Mouse (Mus musculus): Measurements from ENCODE around the gene Rbpj.

Gene Rbpj

GRCm38 (mm10) chr5:53590875-53591682 lies 125.1 kb downstream of the Rbpj start:
- peak in 1 of 2 experiments; percentile 47 for DNase-seq (ENCODE audit: low spot score in 2 of 2)

GRCm38 (mm10) chr5:53591683-53592050 lies 125.7 kb downstream of the Rbpj start:
- DNase-seq (ENCODE audit: low spot score in 2 of 2), result no peak

GRCm38 (mm10) chr5:53593080-53593688 lies 127.2 kb downstream of the Rbpj start:
- no peak for DNase-seq (ENCODE audit: low spot score in 2 of 2)

GRCm38 (mm10) chr5:53594274-53594673 lies 128.3 kb downstream of the Rbpj start:
- peak in 1 of 2 experiments; percentile 16 for DNase-seq (ENCODE audit: low spot score in 2 of 2)

GRCm38 (mm10) chr5:53598510-53598909 lies 132.6 kb downstream of the Rbpj start:
- no peak for DNase-seq (ENCODE audit: low spot score in 2 of 2)

GRCm38 (mm10) chr5:53599116-53599515 lies 133.2 kb downstream of the Rbpj start:
- no peak for DNase-seq (ENCODE audit: low spot score in 2 of 2)

- no peak for DNase-seq (ENCODE audit: low spot score in 2 of 2)
Observed at GRCm38 (mm10) chr5:53602194-53602593, 136.2 kb downstream of the Rbpj start.

GRCm38 (mm10) chr5:53605450-53605849 lies 139.5 kb downstream of the Rbpj start:
- no peak for DNase-seq (ENCODE audit: low spot score in 2 of 2)

GRCm38 (mm10) chr5:53607230-53607996 lies 141.5 kb downstream of the Rbpj start:
- DNase-seq (ENCODE audit: low spot score in 2 of 2), result no peak

GRCm38 (mm10) chr5:53618844-53619243 lies 152.9 kb downstream of the Rbpj start:
- DNase-seq (ENCODE audit: low spot score in 2 of 2), result no peak

- DNase-seq (ENCODE audit: low spot score in 2 of 2), result no peak
Observed at GRCm38 (mm10) chr5:53632026-53632425, 166.1 kb downstream of the Rbpj start.

GRCm38 (mm10) chr5:53636795-53637194 lies 170.8 kb downstream of the Rbpj start:
- no peak for DNase-seq (ENCODE audit: low spot score in 2 of 2)

- DNase-seq (ENCODE audit: low spot score in 2 of 2), result no peak
Observed at GRCm38 (mm10) chr5:53637206-53637605, 171.3 kb downstream of the Rbpj start.

GRCm38 (mm10) chr5:53638647-53639046 lies 172.7 kb downstream of the Rbpj start:
- no peak for DNase-seq (ENCODE audit: low spot score in 2 of 2)

GRCm38 (mm10) chr5:53646669-53647068 lies 180.7 kb downstream of the Rbpj start:
- no peak for DNase-seq (ENCODE audit: low spot score in 2 of 2)

- DNase-seq (ENCODE audit: low spot score in 2 of 2), result no peak
Observed at GRCm38 (mm10) chr5:53647358-53647757, 181.4 kb downstream of the Rbpj start.

GRCm38 (mm10) chr5:53656596-53656995 lies 190.6 kb downstream of the Rbpj start:
- no peak for DNase-seq (ENCODE audit: low spot score in 2 of 2)

- peak in 1 of 2 experiments; percentile 33 for DNase-seq (ENCODE audit: low spot score in 2 of 2)
Observed at GRCm38 (mm10) chr5:53657925-53658324, 192.0 kb downstream of the Rbpj start.

- DNase-seq (ENCODE audit: low spot score in 2 of 2), result no peak
Observed at GRCm38 (mm10) chr5:53661508-53661907, 195.6 kb downstream of the Rbpj start.

- DNase-seq (ENCODE audit: low spot score in 2 of 2), result no peak
Observed at GRCm38 (mm10) chr5:53662413-53662812, 196.5 kb downstream of the Rbpj start.

GRCm38 (mm10) chr5:53663665-53664064 lies 197.7 kb downstream of the Rbpj start:
- DNase-seq (ENCODE audit: low spot score in 2 of 2), result no peak

GRCm38 (mm10) chr5:53668021-53668420 lies 202.1 kb downstream of the Rbpj start:
- DNase-seq (ENCODE audit: low spot score in 2 of 2), result no peak
